Comparison of ENCODE assay signal across 8 mouse cellular contexts in the genomic region with DNA sequence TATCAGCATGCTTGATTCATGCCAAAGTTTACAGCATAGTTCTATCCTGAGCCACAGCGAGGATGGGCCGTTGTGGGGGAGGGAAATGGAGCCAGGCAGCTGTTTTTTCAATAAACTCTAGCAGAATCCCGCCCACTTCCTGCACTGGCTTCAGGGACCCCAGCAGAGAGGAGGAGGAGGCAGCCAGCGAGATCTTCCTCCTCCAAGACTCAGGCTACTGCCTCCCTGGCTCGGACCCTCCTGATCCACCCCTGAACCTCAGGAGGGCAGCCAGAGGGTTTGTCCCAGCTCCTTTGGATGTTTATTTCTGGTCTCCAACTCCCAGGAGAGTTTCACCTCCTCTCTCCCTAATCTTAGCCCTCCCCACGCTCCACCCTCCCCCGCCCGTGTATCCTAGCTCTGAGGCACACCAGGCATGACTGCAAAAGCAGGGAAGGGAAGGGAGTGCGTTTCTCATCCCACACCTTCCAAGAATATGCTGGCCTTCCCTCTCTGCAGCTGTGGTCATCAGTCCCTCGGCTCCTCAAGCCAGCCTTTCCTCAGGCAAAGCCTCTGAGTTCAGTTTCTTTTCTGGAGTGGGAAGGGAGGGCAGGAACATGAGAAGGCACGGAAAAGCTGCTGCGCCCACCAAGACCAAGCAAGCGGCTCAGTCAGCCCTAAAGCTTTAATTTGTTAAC.
DNase-seq lines count a peak whose midpoint lies in the region; ATAC-seq and TF ChIP-seq lines count a peak whose summit lies in the region.

No protein-coding gene starts in this region.

- peak overlapping the region; percentile 49 for H3K9ac ChIP-seq in embryonic facial prominence, embryonic 11.5 days (replicated peaks; ENCODE audit: low read length)
- peak overlapping the region; percentile 35 for H3K9ac ChIP-seq in limb, embryonic 14.5 days (ENCODE audit: low read depth, low read length, severe bottlenecking)
- peak overlapping the region; percentile 2; the same call in 1 of the 2 replicates for H3K9ac ChIP-seq in midbrain, embryonic 15.5 days

- ATAC-seq in Patski: peak; percentile 75
- ATAC-seq in embryonic facial prominence, embryonic 11.5 days (replicated peaks; ENCODE audit: insufficient number of reproducible peaks, low FRiP score, low TSS enrichment, low read depth): peak; percentile 84
- ATAC-seq in limb, embryonic 14.5 days (ENCODE audit: low FRiP score, low read depth): peak; percentile 88
- ATAC-seq in midbrain, embryonic 15.5 days (replicated peaks): peak; percentile 79

- TF ChIP-seq POLR2A in limb, embryonic 14.5 days (IDR thresholded peaks at IDR 0.05; ENCODE audit: borderline replicate concordance, extremely low read depth, insufficient read depth, insufficient read length): no peak

- H3K4me3 ChIP-seq in embryonic facial prominence, embryonic 11.5 days (ENCODE audit: low read depth, low read length): peak overlapping the region; percentile 26; the same call in 1 of the 2 replicates
- H3K4me3 ChIP-seq in limb, embryonic 14.5 days (replicated peaks; ENCODE audit: low read length): peak overlapping the region; percentile 32
- peak overlapping the region; percentile 19 for H3K4me3 ChIP-seq in midbrain, embryonic 15.5 days

- 1% methylated on average over 13 of the region's 13 CpGs for WGBS in embryonic facial prominence, embryonic 11.5 days
- WGBS in limb, embryonic 14.5 days: 2% methylated on average over 12 of the region's 13 CpGs
- WGBS in midbrain, embryonic 15.5 days: 4% methylated on average over 13 of the region's 13 CpGs

- CTCF ChIA-PET in Patski (lab: Charles Lee): interaction anchor here (0.6 kb wide), 1 partner anchor 143 kb away, joined by 3 read pairs; no protein-coding TSS in a partner anchor

- H3K27ac ChIP-seq in embryonic facial prominence, embryonic 11.5 days (replicated peaks; ENCODE audit: low read depth, low read length): peak overlapping the region; percentile 81
- peak overlapping the region; percentile 84 for H3K27ac ChIP-seq in limb, embryonic 14.5 days (replicated peaks; ENCODE audit: low read depth, low read length)
- H3K27ac ChIP-seq in midbrain, embryonic 15.5 days: peak overlapping the region; percentile 46

- in situ Hi-C loops in Patski (cut with MboI; ENCODE audit: low pct_unique_long_range_greater_than_20kb): loop anchor here (5.0 to 25.0 kb wide), 2 partner anchors 194 to 1079 kb away; partner anchors contain the start of gene Sox4

- no peaks in the 10 kb centered on the region for H3K36me3 ChIP-seq in embryonic facial prominence, embryonic 11.5 days (replicated peaks; ENCODE audit: control insufficient read depth, insufficient read depth, low read depth, low read length)
- no peaks in the 10 kb centered on the region for H3K36me3 ChIP-seq in limb, embryonic 14.5 days (ENCODE audit: control insufficient read depth, insufficient read depth, low read length)
- no peaks in the 10 kb centered on the region for H3K36me3 ChIP-seq in midbrain, embryonic 15.5 days (replicated peaks)

- H3K4me1 ChIP-seq in embryonic facial prominence, embryonic 11.5 days (ENCODE audit: control insufficient read depth, insufficient read depth, low read length): no peaks in the 10 kb centered on the region; the same call in none of the 2 replicates
- peaks cover 51% of the 10 kb centered on the region for H3K4me1 ChIP-seq in limb, embryonic 14.5 days (ENCODE audit: control insufficient read depth, insufficient read depth, low read length)
- peaks cover 26% of the 10 kb centered on the region for H3K4me1 ChIP-seq in midbrain, embryonic 15.5 days

- peak overlapping the region; percentile 55 for H3K4me2 ChIP-seq in embryonic facial prominence, embryonic 11.5 days (ENCODE audit: low read depth, low read length)
- peak overlapping the region; percentile 68 for H3K4me2 ChIP-seq in limb, embryonic 14.5 days (replicated peaks; ENCODE audit: low read depth, low read length, severe bottlenecking)
- H3K4me2 ChIP-seq in midbrain, embryonic 15.5 days: peak overlapping the region; percentile 50

- TF ChIP-seq CTCF in Patski (IDR thresholded peaks at IDR 0.05): no peak

- peak; percentile 68 for DNase-seq in Patski (ENCODE audit: low read depth, low spot score)
- peak; percentile 80 for DNase-seq in embryonic facial prominence, embryonic 11.5 days (ENCODE audit: low spot score)
- DNase-seq in heart, adult 18-20 months: peak; percentile 87 to 95
- DNase-seq in kidney, adult 18-20 months: peak; percentile 75
- peak; percentile 94 for DNase-seq in limb, embryonic 14.5 days (ENCODE audit: low spot score)
- DNase-seq in spleen, postnatal 10 days (ENCODE audit: low spot score in 2 of 2): peak; percentile 11 to 65
- DNase-seq in cerebellum, adult 18-20 months: no peak

- H3K27me3 ChIP-seq in Patski: no peaks in the 10 kb centered on the region
- H3K27me3 ChIP-seq in embryonic facial prominence, embryonic 11.5 days (ENCODE audit: control insufficient read depth, insufficient read depth, low read length): no peaks in the 10 kb centered on the region
- H3K27me3 ChIP-seq in limb, embryonic 14.5 days (ENCODE audit: control insufficient read depth, insufficient read depth, low read length): no peaks in the 10 kb centered on the region
- no peaks in the 10 kb centered on the region for H3K27me3 ChIP-seq in midbrain, embryonic 15.5 days (replicated peaks)

- no peaks in the 10 kb centered on the region for H3K9me3 ChIP-seq in embryonic facial prominence, embryonic 11.5 days (replicated peaks; ENCODE audit: control insufficient read depth, low read length)
- no peaks in the 10 kb centered on the region for H3K9me3 ChIP-seq in limb, embryonic 14.5 days (ENCODE audit: control insufficient read depth, low read length)
- H3K9me3 ChIP-seq in midbrain, embryonic 15.5 days: no peaks in the 10 kb centered on the region

- POLR2A ChIA-PET in Patski (lab: Charles Lee): interaction anchor here (0.6 to 1.5 kb wide), 4 partner anchors 92 to 195 kb away, joined by 3 to 4 read pairs (median 3); partner anchors contain the start of gene Sox4

Comparison
In these comparisons a context has a peak if more than half of its experiments do, and no peak if none do; other contexts are left out.
1. DNase-seq: peak in Patski (single experiment), embryonic facial prominence, embryonic 11.5 days (single experiment), heart, adult 18-20 months (2 of 2), kidney, adult 18-20 months (single experiment), limb, embryonic 14.5 days (single experiment) and spleen, postnatal 10 days (2 of 2); none in cerebellum, adult 18-20 months (0 of 2).
2. Peak in every context shown above with its lines, with median percentiles within 50 percentile points of each other: ATAC-seq, H3K27ac ChIP-seq, H3K4me2 ChIP-seq, H3K4me3 ChIP-seq and H3K9ac ChIP-seq.